Mouse (Mus musculus) embryonic facial prominence, embryonic 13.5 days (tissue): ENCODE data around the gene Tet3. TPM values are rescaled to one million over a fixed set of nuclear protein-coding genes. Genes with fewer than 3 reads are reported as not detected.

Source experiments
- ATAC-seq: fragments of 200-750 bp; cut with Nextera tagmentation; 2 replicates; pipeline ENCODE4 v1.8.0; 2017; ENCODE audit warnings: low read depth; ENCODE audit not compliant: insufficient number of reproducible peaks, insufficient read depth, low FRiP score, low TSS enrichment
- H3K27ac ChIP-seq: fragments of 300-500 bp; sonication (generic); 2 replicates; pipeline ENCODE4 v1.5.1; 2015; ENCODE audit warnings: moderate library complexity, mild to moderate bottlenecking, inconsistent platforms
- H3K27me3 ChIP-seq: fragments of 300-500 bp; sonication (generic); 2 replicates; pipeline ENCODE4 v1.6.1; 2015; ENCODE audit warnings: mild to moderate bottlenecking, inconsistent platforms
- H3K36me3 ChIP-seq: fragments of 300-500 bp; sonication (generic); 2 replicates; pipeline ENCODE4 v1.6.1; 2015; ENCODE audit warnings: mild to moderate bottlenecking, inconsistent platforms
- H3K4me1 ChIP-seq: fragments of 300-500 bp; sonication (generic); 2 replicates; pipeline ENCODE4 v1.6.1; 2015; ENCODE audit warnings: inconsistent platforms
- H3K4me2 ChIP-seq: fragments of 300-500 bp; sonication (generic); 2 replicates; pipeline ENCODE4 v1.6.1; 2015; ENCODE audit warnings: moderate library complexity, mild to moderate bottlenecking, inconsistent platforms
- H3K4me3 ChIP-seq: fragments of 300-500 bp; sonication (generic); 2 replicates; pipeline ENCODE4 v1.5.1; 2015; ENCODE audit warnings: mild to moderate bottlenecking, inconsistent platforms
- H3K9ac ChIP-seq: fragments of 300-500 bp; sonication (generic); 2 replicates; pipeline ENCODE4 v1.6.1; 2015; ENCODE audit warnings: mild to moderate bottlenecking, inconsistent platforms
- H3K9me3 ChIP-seq: fragments of 300-500 bp; sonication (generic); 2 replicates; pipeline ENCODE4 v1.6.1; 2016; ENCODE audit warnings: inconsistent platforms
- WGBS: fragments of 180-500 bp; shearing (Covaris S2); methylation state at CpG from one replicate; pipeline ENCODE4 v1.1.7; 2015; ENCODE audit warnings: mixed read lengths; 5-methylcytosine and 5-hydroxymethylcytosine counted together
- polyA plus RNA-seq: library from polyadenylated mRNA; unstranded; fragments of >200 nt; fragmentation: Nextera tagmentation; extraction: Ambion mirVana; gene quantifications from 2 replicates; pipeline ENCODE4 v1.2.1, GENCODE M21; 2015

Gene Tet3
- polyA plus RNA-seq, 1 experiment from 2014 or later = 59.6 TPM

GRCm38 (mm10) chr6:83447031-83447430, 11.9 kb downstream of the Tet3 start:
- 69% methylated on average over 7 of the region's 7 CpGs for WGBS
- Histone ChIP-seq H3K36me3 (peaks cover 53% of the 10 kb centered on the region), H3K4me1 (peaks cover 92% of the 10 kb centered on the region), H3K27me3 (no peaks in the 10 kb centered on the region), H3K4me3 (no peak overlapping the region), H3K9ac (no peak overlapping the region), H3K27ac (no peak overlapping the region), H3K9me3 (no peaks in the 10 kb centered on the region), H3K4me2 (no peak overlapping the region)
- no peak for ATAC-seq

GRCm38 (mm10) chr6:83445796-83446195, 13.1 kb downstream of the Tet3 start:
- H3K9me3 ChIP-seq = no peaks in the 10 kb centered on the region
- no peak overlapping the region for H3K4me2 ChIP-seq
- peaks cover 49% of the 10 kb centered on the region for H3K36me3 ChIP-seq
- H3K27me3 ChIP-seq = no peaks in the 10 kb centered on the region
- peaks cover 85% of the 10 kb centered on the region for H3K4me1 ChIP-seq
- ATAC-seq = no peak
- H3K9ac ChIP-seq = no peak overlapping the region
- H3K27ac ChIP-seq = no peak overlapping the region
- 69% methylated on average over 2 of the region's 2 CpGs for WGBS
- no peak overlapping the region for H3K4me3 ChIP-seq

GRCm38 (mm10) chr6:83443441-83444340, 15.2 kb downstream of the Tet3 start:
- Histone ChIP-seq H3K4me1 (peaks cover 85% of the 10 kb centered on the region), H3K27ac (peak overlapping the region; percentile 95), H3K27me3 (no peaks in the 10 kb centered on the region), H3K36me3 (peaks cover 33% of the 10 kb centered on the region), H3K4me2 (peak overlapping the region; percentile 78), H3K4me3 (0 out of 2 replicates have a peak overlapping the region, but pooled peaks have one; percentile 5), H3K9ac (peak overlapping the region; percentile 82), H3K9me3 (no peaks in the 10 kb centered on the region)
- 14% methylated on average over 13 of the region's 13 CpGs for WGBS
- peak; percentile 11; the same call in 1 of the 2 replicates for ATAC-seq

- 54% methylated on average over 3 of the region's 3 CpGs for WGBS
- peak overlapping the region; percentile 78 for H3K4me2 ChIP-seq
Measured at GRCm38 (mm10) chr6:83442639-83443038, 16.2 kb downstream of the Tet3 start.

GRCm38 (mm10) chr6:83441259-83442061, 17.4 kb downstream of the Tet3 start:
- Histone ChIP-seq H3K9me3 (no peaks in the 10 kb centered on the region), H3K4me3 (peak overlapping the region; percentile 76), H3K36me3 (peaks cover 31% of the 10 kb centered on the region), H3K9ac (peak overlapping the region; percentile 82), H3K27me3 (no peaks in the 10 kb centered on the region), H3K27ac (peak overlapping the region; percentile 95), H3K4me1 (peaks cover 92% of the 10 kb centered on the region), H3K4me2 (peak overlapping the region; percentile 78)
- WGBS = under 1% methylated on average over 41 of the region's 48 CpGs
- ATAC-seq = peak; percentile 90

More at GRCm38 (mm10) chr6:83442639-83443038, 16.2 kb downstream of the Tet3 start:
- Histone ChIP-seq H3K4me1 (peaks cover 94% of the 10 kb centered on the region), H3K27ac (peak overlapping the region; percentile 95), H3K9me3 (no peaks in the 10 kb centered on the region), H3K36me3 (peaks cover 32% of the 10 kb centered on the region), H3K9ac (peak overlapping the region; percentile 82; the same call in 1 of the 2 replicates), H3K27me3 (no peaks in the 10 kb centered on the region), H3K4me3 (peak overlapping the region; percentile 76)
- ATAC-seq = no peak

GRCm38 (mm10) chr6:83440510-83441258, 18.2 kb downstream of the Tet3 start:
- Histone ChIP-seq H3K4me2 (peak overlapping the region; percentile 78), H3K36me3 (peaks cover 27% of the 10 kb centered on the region), H3K4me3 (peak overlapping the region; percentile 76), H3K9ac (peak overlapping the region; percentile 82), H3K27ac (peak overlapping the region; percentile 95), H3K4me1 (peaks cover 87% of the 10 kb centered on the region), H3K27me3 (no peaks in the 10 kb centered on the region), H3K9me3 (no peaks in the 10 kb centered on the region)
- peak; percentile 29; the same call in 1 of the 2 replicates for ATAC-seq
- WGBS = 3% methylated on average over 26 of the region's 26 CpGs

GRCm38 (mm10) chr6:83440197-83440509, 18.7 kb downstream of the Tet3 start:
- H3K9me3 ChIP-seq = no peaks in the 10 kb centered on the region
- peak overlapping the region; percentile 95 for H3K27ac ChIP-seq
- H3K4me3 ChIP-seq = peak overlapping the region; percentile 76
- peaks cover 87% of the 10 kb centered on the region for H3K4me1 ChIP-seq
- H3K9ac ChIP-seq = peak overlapping the region; percentile 82
- no peaks in the 10 kb centered on the region for H3K27me3 ChIP-seq
- H3K4me2 ChIP-seq = peak overlapping the region; percentile 78
- WGBS = 20% methylated on average over 3 of the region's 3 CpGs
- peaks cover 27% of the 10 kb centered on the region for H3K36me3 ChIP-seq
- no peak for ATAC-seq

- Histone ChIP-seq H3K27me3 (no peaks in the 10 kb centered on the region), H3K4me3 (peak overlapping the region; percentile 76), H3K9ac (peak overlapping the region; percentile 82), H3K27ac (peak overlapping the region; percentile 95; the same call in 1 of the 2 replicates), H3K36me3 (peaks cover 27% of the 10 kb centered on the region), H3K4me2 (peak overlapping the region; percentile 78), H3K4me1 (peaks cover 87% of the 10 kb centered on the region), H3K9me3 (no peaks in the 10 kb centered on the region)
- ATAC-seq = no peak
- WGBS = 63% methylated on average over 5 of the region's 5 CpGs
Measured at GRCm38 (mm10) chr6:83439781-83440180, 19.1 kb downstream of the Tet3 start.

- H3K27me3 ChIP-seq = no peaks in the 10 kb centered on the region
- peak overlapping the region; percentile 82 for H3K9ac ChIP-seq
- H3K4me1 ChIP-seq = peaks cover 87% of the 10 kb centered on the region
- peak overlapping the region; percentile 78 for H3K4me2 ChIP-seq
- peak overlapping the region; percentile 76; the same call in 1 of the 2 replicates for H3K4me3 ChIP-seq
- H3K27ac ChIP-seq = 0 out of 2 replicates have a peak overlapping the region, but pooled peaks have one; percentile 95
- peaks cover 29% of the 10 kb centered on the region for H3K36me3 ChIP-seq
- WGBS = 78% methylated on average over 13 of the region's 13 CpGs
- no peak for ATAC-seq
- H3K9me3 ChIP-seq = no peaks in the 10 kb centered on the region
Measured at GRCm38 (mm10) chr6:83439119-83439767, 19.6 kb downstream of the Tet3 start.

GRCm38 (mm10) chr6:83438584-83438983, 20.3 kb downstream of the Tet3 start:
- H3K36me3 ChIP-seq = peaks cover 29% of the 10 kb centered on the region
- 0 out of 2 replicates have a peak overlapping the region, but pooled peaks have one; percentile 76 for H3K4me3 ChIP-seq
- no peak overlapping the region for H3K27ac ChIP-seq
- no peak for ATAC-seq
- peak overlapping the region; percentile 78 for H3K4me2 ChIP-seq
- no peak overlapping the region for H3K9ac ChIP-seq
- H3K4me1 ChIP-seq = peaks cover 87% of the 10 kb centered on the region
- WGBS = 80% methylated on average over 3 of the region's 3 CpGs
- H3K9me3 ChIP-seq = no peaks in the 10 kb centered on the region
- no peaks in the 10 kb centered on the region for H3K27me3 ChIP-seq
